Mouse (Mus musculus) kidney, postnatal 36 days (tissue): ENCODE results near the gene Rrp12.

Source experiments
- DNase-seq, 2 experiments: peaks; one replicate each; pipeline ENCODE4 v3.0.0; 2021 to 2022; ENCODE audit warnings: mixed read lengths in 2 of 2

Rrp12 gene

GRCm38 (mm10) chr19:41828941-41829340 is 67.0 kb downstream of the Rrp12 start:
- DNase-seq: no peak

DNA sequence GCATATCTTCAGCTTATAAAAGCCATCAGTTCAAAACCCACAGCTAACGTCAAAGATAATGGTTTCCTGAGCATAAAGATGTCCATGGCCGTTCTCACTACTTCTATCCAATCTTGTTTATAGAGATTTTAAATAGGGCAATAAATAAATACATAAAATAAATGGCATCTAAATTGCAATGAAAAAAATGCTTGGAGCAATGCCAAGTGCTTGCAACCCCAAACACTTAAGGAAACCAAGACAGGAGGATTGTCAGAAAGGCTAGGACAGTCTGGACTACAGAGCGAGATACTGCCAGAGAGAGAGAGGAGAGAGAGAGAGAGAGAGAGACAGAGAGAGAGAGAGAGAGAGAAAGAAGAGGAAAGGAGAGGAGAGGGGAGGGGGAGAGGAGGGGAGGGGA is 69.4 kb downstream of the Rrp12 start:
- no peak for DNase-seq

DNA sequence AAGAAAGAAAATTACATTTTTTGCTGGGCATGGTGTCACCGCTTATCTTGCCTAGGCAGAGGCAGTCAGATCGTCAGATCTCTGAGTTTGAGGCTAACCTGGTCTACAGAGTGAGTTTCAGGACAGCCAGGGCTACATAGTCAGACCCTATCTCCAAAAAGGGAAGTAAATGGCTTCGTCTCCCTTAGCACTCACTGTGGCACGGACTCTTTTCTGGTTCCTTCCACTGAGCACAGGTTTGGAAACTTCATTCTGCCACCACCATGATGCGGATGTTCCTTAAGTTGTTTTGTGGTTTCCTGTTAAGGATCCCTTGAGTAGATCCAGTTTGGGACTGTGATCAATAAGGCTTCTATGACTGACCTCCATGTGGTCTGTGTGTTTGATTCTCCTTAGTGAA is 71.0 kb downstream of the Rrp12 start:
- no peak for DNase-seq

DNA sequence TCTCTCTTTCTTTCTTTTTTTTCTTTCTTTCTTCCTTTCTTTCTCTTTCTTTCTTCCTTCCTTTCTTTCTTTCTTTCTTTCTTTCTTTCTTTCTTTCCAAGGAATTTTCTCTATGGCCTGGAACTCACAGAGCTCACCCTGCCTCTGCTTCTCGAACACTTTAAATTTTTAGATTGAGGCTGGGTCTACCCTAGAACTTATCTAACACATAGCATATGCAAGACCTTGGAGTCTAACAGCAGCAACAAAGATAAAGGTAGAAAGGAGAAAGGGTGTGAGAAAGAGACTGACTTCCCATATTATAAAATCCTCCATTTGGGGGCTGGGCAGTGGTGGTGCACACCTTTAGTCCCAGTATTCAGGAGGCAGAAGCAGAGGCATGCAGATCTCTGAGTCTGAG is 73.4 kb downstream of the Rrp12 start:
- DNase-seq: no peak

DNA sequence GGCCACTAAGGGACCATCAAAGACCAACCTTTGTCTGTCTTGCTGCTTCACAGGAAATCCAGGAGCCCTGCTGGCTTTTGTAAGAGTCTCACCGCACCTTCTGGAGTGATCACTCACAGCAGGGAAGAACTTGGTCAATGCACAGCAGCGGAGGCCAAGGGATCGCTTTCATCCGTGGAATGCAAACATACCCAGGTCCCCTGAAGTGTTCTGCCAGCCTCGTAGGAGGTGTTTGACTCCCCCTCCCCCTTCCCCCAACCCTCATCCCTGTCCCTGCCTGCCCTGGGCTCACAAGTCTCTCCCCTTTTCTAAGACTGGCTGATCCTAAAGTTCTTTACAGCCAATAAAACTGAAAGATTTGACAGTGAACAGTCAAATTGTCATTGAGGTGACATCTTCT is 74.5 kb downstream of the Rrp12 start:
- DNase-seq: no peak

GRCm38 (mm10) chr19:41818749-41819148 is 77.2 kb downstream of the Rrp12 start:
- no peak for DNase-seq

DNA sequence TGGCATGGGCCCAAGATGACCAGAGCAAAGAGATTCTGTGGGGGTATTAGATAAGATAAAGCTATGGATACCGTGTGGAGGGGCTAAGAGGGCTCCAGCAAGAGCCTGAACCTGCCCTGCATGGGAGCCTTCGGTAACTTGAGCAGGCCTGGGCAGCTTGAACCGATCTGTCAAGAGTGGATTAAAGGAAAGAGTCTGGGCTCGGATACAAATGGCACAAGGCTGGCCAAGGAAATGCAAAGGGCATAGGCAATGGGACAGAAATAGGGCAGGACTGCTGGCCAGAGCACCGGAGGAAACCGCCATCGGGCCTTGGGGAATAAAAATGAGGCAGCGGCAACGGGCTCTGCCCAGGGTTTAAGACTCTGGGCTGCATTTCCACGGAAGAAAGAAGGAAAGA is 78.6 kb downstream of the Rrp12 start:
- DNase-seq: no peak

GRCm38 (mm10) chr19:41816915-41817314 is 79.1 kb downstream of the Rrp12 start:
- DNase-seq: no peak

GRCm38 (mm10) chr19:41816410-41816809 is 79.6 kb downstream of the Rrp12 start:
- no peak for DNase-seq

DNA sequence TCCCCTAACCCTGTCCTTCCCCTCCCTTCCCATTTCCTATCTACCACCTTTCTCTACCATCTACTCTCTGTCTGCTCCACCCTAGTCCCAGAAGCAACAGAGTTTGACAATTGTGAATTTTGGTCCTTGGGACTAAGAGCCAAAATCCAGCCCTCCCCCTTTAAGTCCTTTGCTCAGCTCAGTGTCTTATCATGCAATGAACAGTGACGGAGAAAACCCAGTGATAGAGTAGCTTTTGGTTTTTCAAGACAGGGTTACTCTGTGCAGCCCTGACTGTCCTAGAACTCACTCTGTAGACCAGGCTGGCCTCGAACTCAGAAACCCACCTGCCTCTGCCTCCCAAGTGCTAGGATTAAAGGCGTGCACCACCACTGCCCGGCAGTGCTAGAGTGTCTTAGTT is 82.6 kb downstream of the Rrp12 start:
- DNase-seq: no peak
